Mouse (Mus musculus) forebrain, postnatal 0 days (tissue): ENCODE measurements at regions not wholly inside any gene's neighbourhood (a gene's known extent, or its start where the extent isn't known, plus 50 kb on each side); places are given as distances from the start of the nearest gene placed in this dataset.

Source experiments
- ATAC-seq: fragments of 200-750 bp; cut with Nextera tagmentation; 2 replicates; pipeline ENCODE4 v1.8.0; 2017; ENCODE audit warnings: mild to moderate bottlenecking, moderate library complexity
- DNase-seq: peaks from one replicate; pipeline ENCODE4 v3.0.0-alpha.2; 2015
- H3K27ac ChIP-seq: fragments of 300-500 bp; sonication (generic); 2 replicates; pipeline ENCODE4 v1.5.1; 2014; ENCODE audit warnings: low read depth, mild to moderate bottlenecking, antibody characterized with exemption, low read length, moderate library complexity, mixed read lengths
- H3K27me3 ChIP-seq: fragments of 300-500 bp; sonication (generic); 2 replicates; pipeline ENCODE4 v1.6.1; 2014; ENCODE audit warnings: mild to moderate bottlenecking, low read length, mixed read lengths; ENCODE audit not compliant: insufficient read depth
- H3K36me3 ChIP-seq: fragments of 300-500 bp; sonication (generic); 2 replicates; pipeline ENCODE4 v1.6.1; 2014; ENCODE audit warnings: mild to moderate bottlenecking, moderate library complexity; ENCODE audit not compliant: insufficient read depth
- H3K4me1 ChIP-seq: fragments of 300-500 bp; sonication (generic); 2 replicates; pipeline ENCODE4 v1.6.1; 2014; ENCODE audit warnings: antibody characterized with exemption; ENCODE audit not compliant: insufficient read depth
- H3K4me2 ChIP-seq: fragments of 300-500 bp; sonication (generic); 2 replicates; pipeline ENCODE4 v1.6.1; 2014; ENCODE audit warnings: low read depth, mild to moderate bottlenecking, moderate library complexity
- H3K4me3 ChIP-seq: fragments of 300-500 bp; sonication (generic); 2 replicates; pipeline ENCODE4 v1.5.1; 2014; ENCODE audit warnings: low read depth, low read length, mixed read lengths
- H3K9ac ChIP-seq: fragments of 300-500 bp; sonication (generic); 2 replicates; pipeline ENCODE4 v1.6.1; 2014; ENCODE audit warnings: mild to moderate bottlenecking
- H3K9me3 ChIP-seq: fragments of 300-500 bp; sonication (generic); 2 replicates; pipeline ENCODE4 v1.6.1; 2016; ENCODE audit warnings: low read length
- CTCF ChIP-seq: sonication (generic); IDR thresholded peaks from 2 replicates; pipeline ENCODE4 v1.5.1; 2016; ENCODE audit warnings: antibody characterized with exemption, control low read depth, low read depth
- WGBS: fragments of 180-500 bp; shearing (Covaris S2); extraction: QIAGEN DNeasy Blood & Tissue Kit; methylation state at CpG from one replicate; pipeline ENCODE4 v1.1.7; 2014; 5-methylcytosine and 5-hydroxymethylcytosine counted together

GRCm38 (mm10) chr15:67373030-67373429 lies 872.3 kb upstream of the Lrrc6 start:
- peak; percentile 55 for ATAC-seq
- Histone ChIP-seq H3K4me2 (no peak overlapping the region), H3K36me3 (no peaks in the 10 kb centered on the region), H3K9ac (no peak overlapping the region), H3K4me1 (no peaks in the 10 kb centered on the region), H3K27me3 (no peaks in the 10 kb centered on the region), H3K27ac (no peak overlapping the region), H3K9me3 (no peaks in the 10 kb centered on the region), H3K4me3 (no peak overlapping the region)
- DNase-seq, result peak; percentile 63
- WGBS, result 68% methylated on average over 8 of the region's 8 CpGs
- TF ChIP-seq CTCF, result no peak

DNA sequence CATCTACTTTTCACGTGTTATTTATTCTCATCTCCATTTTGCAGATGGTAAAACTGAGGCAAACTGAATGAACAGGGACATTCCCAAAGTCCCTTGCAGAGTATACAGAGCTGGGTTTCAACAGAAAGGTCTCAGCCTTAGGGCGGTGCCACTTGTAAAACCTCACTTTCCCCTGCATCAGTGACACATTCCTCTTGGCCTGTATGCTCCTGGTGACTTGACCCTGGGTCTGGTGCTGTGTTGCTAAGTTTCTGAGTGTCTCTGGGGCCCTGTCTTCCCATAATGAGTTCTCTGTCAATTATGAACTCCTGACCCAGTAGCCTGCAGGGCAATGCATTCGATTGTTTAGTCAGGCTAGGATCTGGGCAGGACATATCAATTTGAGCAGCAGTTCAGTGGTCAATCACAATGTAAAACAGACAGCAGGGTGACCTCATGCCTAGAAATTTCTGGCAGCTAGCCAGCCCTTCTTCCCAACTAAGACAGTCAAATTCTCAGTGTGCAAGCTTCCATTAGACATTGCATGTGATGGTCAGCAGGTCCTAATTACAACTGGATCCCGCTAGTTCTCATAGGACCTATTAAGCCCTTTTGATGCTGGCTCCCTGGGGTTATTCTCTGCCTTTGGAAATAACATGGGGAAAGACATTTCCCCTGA lies 863.5 kb upstream of the Lrrc6 start:
- no peak overlapping the region for H3K9ac ChIP-seq
- DNase-seq (no peak), ATAC-seq (no peak; the same call in 1 of the 2 replicates)
- no peak overlapping the region for H3K27ac ChIP-seq
- H3K4me3 ChIP-seq, result no peak overlapping the region
- H3K27me3 ChIP-seq, result no peaks in the 10 kb centered on the region
- 57% methylated on average over 4 of the region's 4 CpGs for WGBS
- no peaks in the 10 kb centered on the region for H3K9me3 ChIP-seq
- no peak overlapping the region for H3K4me2 ChIP-seq
- no peaks in the 10 kb centered on the region for H3K36me3 ChIP-seq
- H3K4me1 ChIP-seq, result no peaks in the 10 kb centered on the region
- TF ChIP-seq CTCF, result no peak

DNA sequence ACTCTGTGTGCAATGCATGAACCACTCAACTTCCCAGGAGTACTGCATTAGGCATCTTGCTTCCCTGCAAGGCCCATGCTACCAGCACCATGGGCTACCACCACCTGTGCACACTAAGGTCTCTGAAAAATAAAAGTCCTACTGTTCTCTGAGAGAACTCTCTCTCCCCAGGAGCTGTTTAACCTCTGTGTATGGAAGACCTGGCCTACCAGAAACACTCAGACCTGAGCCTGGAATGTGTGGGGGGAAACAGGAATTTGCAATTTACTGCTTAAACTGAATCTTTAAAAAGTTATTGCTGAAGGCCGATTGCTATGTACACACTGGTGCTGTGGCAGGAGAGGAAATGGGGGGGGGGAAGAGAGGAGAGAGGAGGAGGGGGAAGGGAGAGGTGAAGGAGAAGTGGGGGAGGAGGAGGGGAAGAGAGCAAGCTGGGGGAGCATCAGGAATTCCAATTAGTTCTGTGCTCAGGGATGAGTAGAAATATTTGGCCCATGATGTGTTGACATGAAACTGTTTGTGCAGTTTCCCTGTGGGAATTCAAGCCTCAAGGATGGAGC lies 860.4 kb upstream of the Lrrc6 start:
- H3K27me3 ChIP-seq, result no peaks in the 10 kb centered on the region
- ATAC-seq, result no peak
- no peak overlapping the region for H3K27ac ChIP-seq
- no peaks in the 10 kb centered on the region for H3K9me3 ChIP-seq
- H3K4me3 ChIP-seq, result no peak overlapping the region
- H3K4me2 ChIP-seq, result no peak overlapping the region
- H3K9ac ChIP-seq, result no peak overlapping the region
- no peaks in the 10 kb centered on the region for H3K4me1 ChIP-seq
- DNase-seq, result no peak
- TF ChIP-seq CTCF, result no peak
- WGBS, result 67% methylated on average over 1 of the region's 1 CpGs
- H3K36me3 ChIP-seq, result no peaks in the 10 kb centered on the region

- Histone ChIP-seq H3K9me3 (no peaks in the 10 kb centered on the region), H3K27ac (no peak overlapping the region), H3K9ac (no peak overlapping the region), H3K36me3 (no peaks in the 10 kb centered on the region), H3K4me1 (no peaks in the 10 kb centered on the region), H3K4me3 (no peak overlapping the region), H3K4me2 (no peak overlapping the region), H3K27me3 (no peaks in the 10 kb centered on the region)
- DNase-seq, result no peak
- WGBS, result 92% methylated on average over 3 of the region's 3 CpGs
- TF ChIP-seq CTCF, result no peak
- ATAC-seq, result no peak
Observed at GRCm38 (mm10) chr15:67357867-67358266, 857.2 kb upstream of the Lrrc6 start.

GRCm38 (mm10) chr15:67355334-67355733 lies 854.6 kb upstream of the Lrrc6 start:
- Histone ChIP-seq H3K9me3 (no peaks in the 10 kb centered on the region), H3K9ac (no peak overlapping the region), H3K36me3 (no peaks in the 10 kb centered on the region), H3K27ac (no peak overlapping the region), H3K4me1 (no peaks in the 10 kb centered on the region), H3K4me2 (no peak overlapping the region), H3K4me3 (no peak overlapping the region), H3K27me3 (no peaks in the 10 kb centered on the region)
- no peak for ATAC-seq
- no peak for TF ChIP-seq CTCF
- no peak for DNase-seq

- Histone ChIP-seq H3K4me1 (no peaks in the 10 kb centered on the region), H3K4me2 (no peak overlapping the region), H3K9me3 (no peaks in the 10 kb centered on the region), H3K27ac (no peak overlapping the region), H3K27me3 (no peaks in the 10 kb centered on the region), H3K9ac (no peak overlapping the region), H3K4me3 (no peak overlapping the region), H3K36me3 (no peaks in the 10 kb centered on the region)
- TF ChIP-seq CTCF, result no peak
- DNase-seq, result no peak
- ATAC-seq, result no peak
Observed at GRCm38 (mm10) chr15:67354598-67355159, 854.0 kb upstream of the Lrrc6 start.

DNA sequence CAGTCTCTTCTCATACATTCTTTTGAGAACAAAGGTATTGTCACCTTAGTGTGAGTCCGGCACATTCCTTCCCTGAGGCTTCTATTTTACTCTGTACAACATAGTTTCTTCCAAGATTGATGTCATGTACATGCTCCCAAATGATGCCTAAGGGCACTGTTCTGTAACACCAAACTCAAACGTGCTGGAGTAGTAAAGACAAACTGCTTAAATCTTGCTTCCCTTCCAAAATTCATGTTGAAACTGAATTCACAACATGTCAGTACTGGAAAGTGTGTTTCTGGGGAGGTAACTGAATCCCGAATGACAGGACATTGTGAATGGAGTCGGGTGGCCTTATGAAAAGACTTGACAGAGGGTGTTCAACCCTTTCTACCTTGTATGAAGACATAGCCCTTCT lies 848.8 kb upstream of the Lrrc6 start:
- Histone ChIP-seq H3K27me3 (no peaks in the 10 kb centered on the region), H3K27ac (no peak overlapping the region), H3K9me3 (no peaks in the 10 kb centered on the region), H3K4me3 (no peak overlapping the region), H3K4me1 (no peaks in the 10 kb centered on the region), H3K4me2 (no peak overlapping the region), H3K36me3 (no peaks in the 10 kb centered on the region), H3K9ac (no peak overlapping the region)
- DNase-seq (no peak), ATAC-seq (no peak)
- WGBS, result 83% methylated on average over 4 of the region's 4 CpGs
- TF ChIP-seq CTCF, result no peak
